Mouse (Mus musculus) liver, embryonic 11.5 days (tissue): ENCODE data around the gene Gamt. TPM values are rescaled to one million over a fixed set of nuclear protein-coding genes. Genes with fewer than 3 reads are reported as not detected.
A peak's percentile ranks its signal among the peaks of the same experiment; 100 is the strongest.
"Not testable (repeated sequence)": the region's sequence is repeated elsewhere in the genome, so short reads cannot be mapped to it uniquely, and the experiment has no call there.

Experiments used
- ATAC-seq: fragments of 200-750 bp; cut with Nextera tagmentation; replicated peaks from 2 replicates; pipeline ENCODE4 v1.8.0; 2017; ENCODE audit warnings: moderate number of reproducible peaks, mild to moderate bottlenecking, moderate TSS enrichment, moderate library complexity; ENCODE audit not compliant: low FRiP score
- DNase-seq: peaks from one replicate; pipeline ENCODE4 v3.0.0-alpha.2; 2017; ENCODE audit warnings: low spot score
- H3K27ac ChIP-seq: fragments of 300-500 bp; sonication (generic); 2 replicates; pipeline ENCODE4 v1.5.1; 2014; ENCODE audit warnings: mild to moderate bottlenecking, low read depth, low read length, control low read depth
- H3K27me3 ChIP-seq: fragments of 300-500 bp; sonication (generic); replicated peaks from 2 replicates; pipeline ENCODE4 v1.6.1; 2014; ENCODE audit warnings: low read length, mixed read lengths; ENCODE audit not compliant: control insufficient read depth, insufficient read depth
- H3K36me3 ChIP-seq: fragments of 300-500 bp; sonication (generic); 2 replicates; pipeline ENCODE4 v1.6.1; 2014; ENCODE audit warnings: mild to moderate bottlenecking, low read length, moderate library complexity, mixed read lengths; ENCODE audit not compliant: control insufficient read depth, insufficient read depth
- H3K4me1 ChIP-seq: fragments of 300-500 bp; sonication (generic); replicated peaks from 2 replicates; pipeline ENCODE4 v1.6.1; 2014; ENCODE audit warnings: low read length, mixed read lengths; ENCODE audit not compliant: control insufficient read depth, insufficient read depth
- H3K4me2 ChIP-seq: fragments of 300-500 bp; sonication (generic); 2 replicates; pipeline ENCODE4 v1.6.1; 2014; ENCODE audit warnings: mild to moderate bottlenecking, control low read depth, moderate library complexity
- H3K4me3 ChIP-seq: fragments of 300-500 bp; sonication (generic); 2 replicates; pipeline ENCODE4 v1.5.1; 2014; ENCODE audit warnings: low read depth, low read length, control low read depth
- H3K9ac ChIP-seq: fragments of 300-500 bp; sonication (generic); 2 replicates; pipeline ENCODE4 v1.6.1; 2014; ENCODE audit warnings: low read depth, low read length, control low read depth
- H3K9me3 ChIP-seq: fragments of 300-500 bp; sonication (generic); 2 replicates; pipeline ENCODE4 v1.6.1; 2016; ENCODE audit warnings: low read length, inconsistent platforms, mixed read lengths; ENCODE audit not compliant: control insufficient read depth
- WGBS: fragments of 180-500 bp; shearing (Covaris S2); extraction: QIAGEN DNeasy Blood & Tissue Kit; methylation state at CpG from one replicate; pipeline ENCODE4 v1.1.7; 2014; 5-methylcytosine and 5-hydroxymethylcytosine counted together
- polyA plus RNA-seq: library from polyadenylated mRNA; unstranded; fragments of >200 nt; fragmentation: Nextera tagmentation; extraction: Ambion mirVana; gene quantifications from 2 replicates; pipeline ENCODE4 v1.2.1, GENCODE M21; 2014

The Gamt gene
- polyA plus RNA-seq, 1 experiment from 2014 or later = 49.0 TPM

GRCm38 (mm10) chr10:80248437-80248836 lies 12.4 kb downstream of the Gamt start:
- Histone ChIP-seq H3K36me3 (peaks cover 13% of the 10 kb centered on the region), H3K4me1 (peaks cover 18% of the 10 kb centered on the region), H3K4me3 (peak overlapping the region; percentile 80), H3K4me2 (peak overlapping the region; percentile 69), H3K9ac (peak overlapping the region; percentile 41; the same call in 1 of the 2 replicates)
- DNase-seq, H3K27me3 ChIP-seq, H3K27ac ChIP-seq, H3K9me3 ChIP-seq, ATAC-seq: not testable (repeated sequence)
- WGBS = 28% methylated on average over 3 of the region's 3 CpGs

- H3K9ac ChIP-seq = no peak overlapping the region
- ATAC-seq (no peak), DNase-seq (no peak)
- peak overlapping the region; percentile 69; the same call in 1 of the 2 replicates for H3K4me2 ChIP-seq
- no peak overlapping the region for H3K4me3 ChIP-seq
- H3K4me1 ChIP-seq = peaks cover 18% of the 10 kb centered on the region
- H3K27ac ChIP-seq = no peak overlapping the region
- H3K9me3 ChIP-seq = no peaks in the 10 kb centered on the region
- no peaks in the 10 kb centered on the region for H3K27me3 ChIP-seq
- H3K36me3 ChIP-seq = peaks cover 16% of the 10 kb centered on the region
- 67% methylated on average over 6 of the region's 6 CpGs for WGBS
Observed at GRCm38 (mm10) chr10:80247849-80248248, 13.0 kb downstream of the Gamt start.

GRCm38 (mm10) chr10:80245600-80245999 lies 15.2 kb downstream of the Gamt start:
- no peak overlapping the region for H3K4me2 ChIP-seq
- no peaks in the 10 kb centered on the region for H3K9me3 ChIP-seq
- DNase-seq (peak; percentile 75), ATAC-seq (peak; percentile 21)
- peaks cover 20% of the 10 kb centered on the region for H3K4me1 ChIP-seq
- peaks cover 32% of the 10 kb centered on the region for H3K36me3 ChIP-seq
- H3K27ac ChIP-seq = peak overlapping the region; percentile 30; the same call in 1 of the 2 replicates
- H3K4me3 ChIP-seq = no peak overlapping the region
- H3K9ac ChIP-seq = peak overlapping the region; percentile 12; the same call in 1 of the 2 replicates
- no peaks in the 10 kb centered on the region for H3K27me3 ChIP-seq
- WGBS = 4% methylated on average over 4 of the region's 4 CpGs

- Histone ChIP-seq H3K4me2 (no peak overlapping the region), H3K27me3 (no peaks in the 10 kb centered on the region), H3K4me1 (peaks cover 14% of the 10 kb centered on the region), H3K9ac (peak overlapping the region; percentile 12; the same call in 1 of the 2 replicates), H3K4me3 (no peak overlapping the region), H3K9me3 (no peaks in the 10 kb centered on the region), H3K36me3 (peaks cover 38% of the 10 kb centered on the region), H3K27ac (peak overlapping the region; percentile 30)
- 50% methylated on average over 5 of the region's 5 CpGs for WGBS
- DNase-seq (no peak), ATAC-seq (no peak)
Observed at GRCm38 (mm10) chr10:80244791-80245399, 15.9 kb downstream of the Gamt start.

GRCm38 (mm10) chr10:80242607-80243006 lies 18.2 kb downstream of the Gamt start:
- no peak overlapping the region; the same call in 1 of the 2 replicates for H3K4me2 ChIP-seq
- H3K4me1 ChIP-seq = peaks cover 10% of the 10 kb centered on the region
- H3K27ac ChIP-seq = no peak overlapping the region
- no peak overlapping the region for H3K9ac ChIP-seq
- DNase-seq (no peak), ATAC-seq (no peak)
- peaks cover 59% of the 10 kb centered on the region for H3K36me3 ChIP-seq
- WGBS = 84% methylated on average over 3 of the region's 3 CpGs
- no peaks in the 10 kb centered on the region for H3K27me3 ChIP-seq
- no peak overlapping the region for H3K4me3 ChIP-seq
- H3K9me3 ChIP-seq = no peaks in the 10 kb centered on the region

GRCm38 (mm10) chr10:80242088-80242487 lies 18.7 kb downstream of the Gamt start:
- WGBS = 68% methylated on average over 9 of the region's 9 CpGs
- H3K4me1 ChIP-seq = peaks cover 10% of the 10 kb centered on the region
- no peak overlapping the region for H3K4me3 ChIP-seq
- H3K9me3 ChIP-seq = no peaks in the 10 kb centered on the region
- DNase-seq = no peak
- no peak overlapping the region for H3K9ac ChIP-seq
- no peak overlapping the region for H3K27ac ChIP-seq
- ATAC-seq = no peak
- no peak overlapping the region; the same call in 1 of the 2 replicates for H3K4me2 ChIP-seq
- peaks cover 64% of the 10 kb centered on the region for H3K36me3 ChIP-seq
- H3K27me3 ChIP-seq = no peaks in the 10 kb centered on the region

GRCm38 (mm10) chr10:80239791-80240190 lies 21.0 kb downstream of the Gamt start:
- Histone ChIP-seq H3K27ac (no peak overlapping the region), H3K9me3 (no peaks in the 10 kb centered on the region), H3K36me3 (peaks cover 83% of the 10 kb centered on the region), H3K27me3 (no peaks in the 10 kb centered on the region), H3K4me3 (no peak overlapping the region), H3K9ac (no peak overlapping the region), H3K4me2 (no peak overlapping the region), H3K4me1 (peaks cover 5% of the 10 kb centered on the region)
- DNase-seq (no peak), ATAC-seq (no peak)
- 92% methylated on average over 6 of the region's 6 CpGs for WGBS

- WGBS = 91% methylated on average over 3 of the region's 3 CpGs
- H3K27ac ChIP-seq = no peak overlapping the region
- H3K4me2 ChIP-seq = no peak overlapping the region
- no peaks in the 10 kb centered on the region for H3K9me3 ChIP-seq
- ATAC-seq (no peak), DNase-seq (no peak)
- no peaks in the 10 kb centered on the region for H3K27me3 ChIP-seq
- H3K9ac ChIP-seq = no peak overlapping the region
- peaks cover 5% of the 10 kb centered on the region for H3K4me1 ChIP-seq
- no peak overlapping the region for H3K4me3 ChIP-seq
- H3K36me3 ChIP-seq = peaks cover 85% of the 10 kb centered on the region
Observed at GRCm38 (mm10) chr10:80238306-80238705, 22.5 kb downstream of the Gamt start.

GRCm38 (mm10) chr10:80237020-80237419 lies 23.8 kb downstream of the Gamt start:
- H3K27ac ChIP-seq = no peak overlapping the region
- no peak for DNase-seq
- H3K4me2 ChIP-seq = no peak overlapping the region
- no peak overlapping the region for H3K9ac ChIP-seq
- H3K36me3 ChIP-seq = peaks cover 85% of the 10 kb centered on the region
- H3K27me3 ChIP-seq = no peaks in the 10 kb centered on the region
- H3K9me3 ChIP-seq = no peaks in the 10 kb centered on the region
- H3K4me1 ChIP-seq = peaks cover 2% of the 10 kb centered on the region
- H3K4me3 ChIP-seq = no peak overlapping the region
- WGBS = 85% methylated on average over 4 of the region's 4 CpGs
- ATAC-seq = no peak
